Mouse (Mus musculus): ENCODE data around the gene Bcl2l12. TPM values are rescaled to one million over a fixed set of nuclear protein-coding genes. Genes with fewer than 3 reads are reported as not detected.
"Not testable (repeated sequence)": the region's sequence is repeated elsewhere in the genome, so short reads cannot be mapped to it uniquely, and the experiment has no call there.

Bcl2l12 gene
- polyA plus RNA-seq, 1 experiment: 13.3 TPM

DNA sequence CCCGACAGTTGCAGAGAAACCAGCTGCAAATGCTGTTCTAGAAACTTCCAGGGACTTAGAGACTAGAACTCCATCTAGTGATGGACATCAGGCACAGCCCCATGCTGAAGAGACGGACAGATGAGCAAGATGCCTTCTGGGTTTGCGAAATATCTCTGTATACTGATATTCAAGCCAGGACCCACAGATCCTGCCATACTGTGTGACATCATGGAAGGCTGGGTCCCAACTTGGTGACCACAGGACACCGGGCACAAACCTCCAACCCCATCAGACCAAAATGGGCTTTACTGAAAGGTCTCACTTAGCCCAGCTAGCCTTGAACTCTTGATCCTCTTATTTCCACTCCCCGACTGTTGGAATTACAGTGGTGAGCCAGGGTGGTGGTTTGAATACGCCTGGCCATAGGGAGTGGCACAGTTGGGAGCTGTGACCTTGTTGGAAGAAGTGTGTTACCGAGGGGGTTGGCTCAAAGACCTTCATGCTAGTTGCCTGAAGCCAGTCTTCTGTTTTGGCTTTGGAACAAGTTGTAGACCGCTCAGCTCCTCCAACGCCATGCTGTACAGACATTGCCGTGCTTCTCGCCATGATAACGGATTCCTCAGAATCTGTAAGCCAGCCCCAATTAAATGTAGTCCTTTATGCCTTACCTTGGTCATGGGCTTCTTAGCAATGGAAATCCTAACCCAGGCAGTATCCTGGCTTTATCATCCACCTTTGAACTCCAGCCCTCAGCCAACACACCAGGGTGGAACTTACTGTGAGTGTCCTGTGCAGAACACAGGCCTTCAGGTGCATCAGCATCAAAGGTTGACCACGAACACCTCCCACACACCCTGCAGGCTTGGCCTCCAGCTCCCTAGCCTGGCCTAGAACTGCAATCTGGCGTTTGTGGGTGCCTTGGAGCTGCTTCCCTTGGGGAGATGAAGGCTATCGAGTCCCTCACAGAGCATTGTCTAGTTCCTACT is 26.1 kb upstream of the Bcl2l12 start:
- Histone ChIP-seq H3K79me2 (ENCODE audit: control insufficient read depth, insufficient read depth) (no peaks in the 10 kb centered on the region), H3K4me3 (no peak overlapping the region)

DNA sequence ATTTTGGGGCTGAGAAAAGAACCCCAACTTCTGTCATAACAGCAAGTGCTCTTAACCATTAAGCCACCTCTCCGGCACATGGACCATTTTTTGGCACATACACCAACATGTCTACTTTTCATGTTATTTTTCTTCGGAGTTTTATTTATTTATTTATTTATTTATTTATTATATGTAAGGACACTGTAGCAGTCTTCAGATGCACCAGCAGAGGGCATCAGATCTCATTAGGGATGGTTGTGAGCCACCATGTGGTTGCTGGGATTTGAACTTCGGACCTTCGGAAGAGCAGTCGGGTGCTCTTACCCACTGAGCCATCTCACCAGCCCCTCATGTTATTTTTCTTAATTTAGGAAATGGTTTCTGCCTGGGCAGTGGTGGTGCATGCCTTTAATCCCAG is 25.2 kb upstream of the Bcl2l12 start:
- H3K4me2 ChIP-seq (ENCODE audit: low read depth); H3K27me3 ChIP-seq (ENCODE audit: control insufficient read depth, insufficient read depth, insufficient read length); H3K36me3 ChIP-seq (ENCODE audit: control insufficient read depth, insufficient read depth); H3K79me2 ChIP-seq (ENCODE audit: control insufficient read depth, insufficient read depth); H3K4me3 ChIP-seq; H3ac ChIP-seq (ENCODE audit: control insufficient read depth, insufficient read length): not testable (repeated sequence)

More for the DNA sequence above, 26.1 kb upstream of the Bcl2l12 start:
- Histone ChIP-seq H3K27me3 (ENCODE audit: control insufficient read depth, insufficient read depth, insufficient read length) (no peaks in the 10 kb centered on the region), H3K36me3 (ENCODE audit: control insufficient read depth, insufficient read depth) (peaks cover 5% of the 10 kb centered on the region), H3ac (ENCODE audit: control insufficient read depth, insufficient read length) (no peak overlapping the region), H3K4me2 (ENCODE audit: low read depth) (no peak overlapping the region)
- TF ChIP-seq POLR2AphosphoS2 (IDR thresholded peaks at IDR 0.05; ENCODE audit: insufficient read length, low read depth) (peak; percentile 56), MAX (IDR thresholded peaks at IDR 0.05; ENCODE audit: low read depth) (no peak)

DNA sequence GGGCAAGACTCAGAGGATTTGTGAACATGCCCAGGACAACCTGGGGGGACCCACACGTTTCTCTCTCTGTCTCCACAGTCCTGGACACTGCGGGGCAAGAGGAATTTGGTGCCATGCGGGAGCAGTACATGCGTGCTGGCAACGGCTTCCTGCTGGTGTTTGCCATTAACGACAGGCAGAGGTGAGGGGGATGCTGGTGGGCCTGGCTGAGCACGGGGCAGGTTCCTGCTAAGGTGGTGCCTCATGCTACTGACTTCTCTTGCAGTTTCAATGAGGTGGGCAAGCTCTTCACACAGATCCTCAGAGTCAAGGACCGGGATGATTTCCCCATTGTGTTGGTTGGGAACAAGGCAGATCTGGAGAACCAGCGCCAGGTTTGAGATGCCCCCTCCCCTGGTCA is 21.7 kb upstream of the Bcl2l12 start:
- TF ChIP-seq POLR2AphosphoS2 (IDR thresholded peaks at IDR 0.05; ENCODE audit: insufficient read length, low read depth) (peak; percentile 61), MAX (IDR thresholded peaks at IDR 0.05; ENCODE audit: low read depth) (no peak), POLR2A (IDR thresholded peaks at IDR 0.05; ENCODE audit: insufficient read length, low read depth) (no peak)
- Histone ChIP-seq H3K27me3 (ENCODE audit: control insufficient read depth, insufficient read depth, insufficient read length) (no peaks in the 10 kb centered on the region), H3K4me3 (peak overlapping the region; percentile 71), H3K36me3 (ENCODE audit: control insufficient read depth, insufficient read depth) (peaks cover 5% of the 10 kb centered on the region), H3ac (ENCODE audit: control insufficient read depth, insufficient read length) (no peak overlapping the region), H3K4me2 (ENCODE audit: low read depth) (peak overlapping the region; percentile 98), H3K79me2 (ENCODE audit: control insufficient read depth, insufficient read depth) (peaks cover 13% of the 10 kb centered on the region)

DNA sequence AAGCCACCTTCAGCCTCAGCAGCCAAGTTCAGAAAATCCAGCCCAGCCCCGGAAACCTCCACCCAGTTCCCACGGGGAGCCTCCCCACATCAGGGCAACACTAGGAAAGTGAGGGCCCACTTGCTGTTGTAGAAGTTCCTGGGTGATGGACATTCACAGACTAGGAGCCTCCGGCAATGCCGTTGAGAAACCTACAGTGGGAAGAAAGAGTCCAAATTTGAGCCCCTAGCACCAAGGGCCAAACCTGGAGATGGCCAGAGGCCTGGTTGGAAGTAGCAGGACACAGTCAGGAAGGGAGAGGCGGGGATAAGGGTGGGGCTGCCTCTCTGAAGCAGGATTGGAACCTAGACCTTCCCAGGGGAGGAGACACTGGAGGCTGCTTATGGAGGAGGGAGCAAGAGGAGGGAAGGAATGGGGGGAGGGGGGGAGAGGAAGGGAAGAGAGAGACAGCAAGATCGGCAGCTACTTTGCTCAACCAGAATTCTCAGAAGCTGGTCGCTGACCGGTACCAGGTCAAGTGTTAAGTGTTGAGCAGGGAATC is 20.6 kb upstream of the Bcl2l12 start:
- peak; percentile 53 for TF ChIP-seq POLR2AphosphoS2 (IDR thresholded peaks at IDR 0.05; ENCODE audit: insufficient read length, low read depth)
- peak; percentile 51 for TF ChIP-seq POLR2A (IDR thresholded peaks at IDR 0.05; ENCODE audit: insufficient read length, low read depth)
- TF ChIP-seq REST (IDR thresholded peaks at IDR 0.05; ENCODE audit: insufficient read depth, insufficient read length): no peak
- no peak overlapping the region for H3ac ChIP-seq (ENCODE audit: control insufficient read depth, insufficient read length)
- H3K79me2 ChIP-seq (ENCODE audit: control insufficient read depth, insufficient read depth): peaks cover 24% of the 10 kb centered on the region
- H3K4me3 ChIP-seq: peak overlapping the region; percentile 71
- H3K36me3 ChIP-seq (ENCODE audit: control insufficient read depth, insufficient read depth): peaks cover 5% of the 10 kb centered on the region
- H3K27me3 ChIP-seq (ENCODE audit: control insufficient read depth, insufficient read depth, insufficient read length): no peaks in the 10 kb centered on the region
- H3K4me2 ChIP-seq (ENCODE audit: low read depth): peak overlapping the region; percentile 98

DNA sequence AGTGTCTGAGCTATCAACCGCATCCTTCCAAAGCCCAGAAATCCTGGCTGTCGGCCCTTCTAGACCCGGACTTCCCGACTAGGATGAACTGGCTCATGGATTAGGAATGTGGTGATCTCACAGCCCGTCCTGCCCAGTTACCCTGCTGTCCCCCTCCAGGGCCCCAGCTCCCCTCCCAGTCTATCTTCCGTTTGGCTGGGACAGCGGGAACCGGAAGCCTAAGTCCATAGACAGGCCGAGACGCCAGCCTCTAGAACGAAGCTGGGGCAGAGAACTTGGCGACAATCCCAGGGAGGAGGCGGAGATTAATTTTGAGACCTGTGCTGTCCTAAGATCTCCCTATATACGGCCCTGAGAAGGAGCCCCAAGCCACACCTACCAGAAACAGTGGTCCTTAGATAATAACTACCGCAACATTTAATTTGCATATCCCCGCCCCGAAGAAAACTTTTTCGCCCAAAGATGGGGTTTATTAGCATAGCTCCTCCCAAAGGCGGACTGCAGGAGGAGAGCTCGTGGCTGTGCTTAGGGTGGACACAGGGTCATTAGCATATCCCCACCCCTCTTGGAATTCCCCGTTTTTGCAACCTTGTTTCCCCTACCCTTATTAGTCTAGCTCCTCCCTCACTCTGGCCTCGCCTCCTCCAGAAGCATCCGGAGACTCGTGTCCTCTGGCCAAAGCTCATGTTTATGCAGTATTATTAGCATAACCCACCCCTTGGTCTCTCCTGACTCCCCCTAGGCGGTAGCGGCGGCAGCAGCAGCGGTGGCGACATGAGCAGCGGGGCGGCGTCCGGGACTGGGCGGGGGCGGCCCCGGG is 18.9 kb upstream of the Bcl2l12 start, which contains the start of gene Rras:
Rras (plus strand) TSS at position 720 of the 820 bp plus-strand sequence.
- peak within 1 kb of the TSS; percentile 100 for H3K4me2 ChIP-seq (ENCODE audit: low read depth)
- H3ac ChIP-seq (ENCODE audit: control insufficient read depth, insufficient read length): peak within 1 kb of the TSS; percentile 46
- TF ChIP-seq MYOD1 (IDR thresholded peaks at IDR 0.05; ENCODE audit: control insufficient read depth in 1 of 3, insufficient read length in 2 of 3, low read depth in 2 of 3) (no peak), SRF (IDR thresholded peaks at IDR 0.05; ENCODE audit: control insufficient read depth, insufficient read length, low read depth) (peak; percentile 90), REST (IDR thresholded peaks at IDR 0.05; ENCODE audit: insufficient read depth, insufficient read length) (no peak), MAX (IDR thresholded peaks at IDR 0.05; ENCODE audit: low read depth) (no peak), MYOG (IDR thresholded peaks at IDR 0.05; ENCODE audit: control insufficient read depth in 1 of 3, insufficient read depth in 1 of 3, insufficient read length in 2 of 3, low read depth in 2 of 3) (no peak), CEBPB (IDR thresholded peaks at IDR 0.05; ENCODE audit: insufficient read depth, poor library complexity, severe bottlenecking) (0 out of 2 replicates have a peak, but pooled peaks have one; percentile 18), POLR2A (IDR thresholded peaks at IDR 0.05; ENCODE audit: insufficient read length, low read depth) (peak; percentile 71), TCF12 (IDR thresholded peaks at IDR 0.05; ENCODE audit: insufficient read depth, poor library complexity, severe bottlenecking) (no peak), USF1 (IDR thresholded peaks at IDR 0.05; ENCODE audit: low read depth) (no peak), POLR2AphosphoS2 (IDR thresholded peaks at IDR 0.05; ENCODE audit: insufficient read length, low read depth) (no peak), E2F4 (IDR thresholded peaks at IDR 0.05; ENCODE audit: insufficient read depth) (no peak), TCF3 (IDR thresholded peaks at IDR 0.05; ENCODE audit: insufficient read length, low read depth) (no peak)
- H3K79me2 ChIP-seq (ENCODE audit: control insufficient read depth, insufficient read depth): peaks cover 30% of the 10 kb centered on the region
- peaks cover 5% of the 10 kb centered on the region for H3K36me3 ChIP-seq (ENCODE audit: control insufficient read depth, insufficient read depth)
- H3K27me3 ChIP-seq (ENCODE audit: control insufficient read depth, insufficient read depth, insufficient read length): no peaks in the 10 kb centered on the region
- H3K4me3 ChIP-seq: peak within 1 kb of the TSS; percentile 71
